Mouse (Mus musculus) cerebellum, postnatal 36 days (tissue): ENCODE measurements at regions not wholly inside any gene's neighbourhood (a gene's known extent, or its start where the extent isn't known, plus 50 kb on each side); places are given as distances from the start of the nearest gene placed in this dataset.

Experiments
- DNase-seq, 2 experiments: peaks; one replicate each; pipeline ENCODE4 v3.0.0; 2021 to 2022; ENCODE audit warnings: mixed read lengths in 2 of 2

- DNase-seq: no peak
Observed at GRCm38 (mm10) chr1:57201274-57201673, 176.1 kb upstream of the 1700066M21Rik start.

- DNase-seq: no peak
Observed at GRCm38 (mm10) chr1:57204331-57204730, 173.1 kb upstream of the 1700066M21Rik start.

- DNase-seq: peak; percentile 60 to 62
Observed at GRCm38 (mm10) chr1:57205198-57205987, 172.0 kb upstream of the 1700066M21Rik start.

- no peak for DNase-seq
Observed at GRCm38 (mm10) chr1:57206496-57206895, 170.9 kb upstream of the 1700066M21Rik start.

GRCm38 (mm10) chr1:57206944-57207343 lies 170.5 kb upstream of the 1700066M21Rik start:
- DNase-seq: no peak

GRCm38 (mm10) chr1:57208415-57208814 lies 169.0 kb upstream of the 1700066M21Rik start:
- DNase-seq: no peak

- no peak for DNase-seq
Observed at GRCm38 (mm10) chr1:57209281-57209680, 168.1 kb upstream of the 1700066M21Rik start.

GRCm38 (mm10) chr1:57211046-57211445 lies 166.4 kb upstream of the 1700066M21Rik start:
- DNase-seq: no peak

- no peak for DNase-seq
Observed at GRCm38 (mm10) chr1:57213428-57213874, 164.0 kb upstream of the 1700066M21Rik start.

GRCm38 (mm10) chr1:57214266-57214665 lies 163.2 kb upstream of the 1700066M21Rik start:
- DNase-seq: no peak

- DNase-seq: no peak
Observed at GRCm38 (mm10) chr1:57217656-57218055, 159.8 kb upstream of the 1700066M21Rik start.

- DNase-seq: no peak
Observed at GRCm38 (mm10) chr1:57218127-57218526, 159.3 kb upstream of the 1700066M21Rik start.

- no peak for DNase-seq
Observed at GRCm38 (mm10) chr1:57218616-57219015, 158.8 kb upstream of the 1700066M21Rik start.

GRCm38 (mm10) chr1:57224425-57225104 lies 152.9 kb upstream of the 1700066M21Rik start:
- peak; percentile 18 to 19 for DNase-seq

GRCm38 (mm10) chr1:57243607-57244408 lies 133.6 kb upstream of the 1700066M21Rik start:
- DNase-seq: no peak

GRCm38 (mm10) chr1:57259626-57260025 lies 117.8 kb upstream of the 1700066M21Rik start:
- DNase-seq: no peak

GRCm38 (mm10) chr1:57265012-57265760 lies 112.2 kb upstream of the 1700066M21Rik start:
- no peak for DNase-seq

- DNase-seq: peak in 1 of 2 experiments; percentile 6
Observed at GRCm38 (mm10) chr1:57266695-57267094, 110.7 kb upstream of the 1700066M21Rik start.

GRCm38 (mm10) chr1:57267851-57268250 lies 109.6 kb upstream of the 1700066M21Rik start:
- no peak for DNase-seq

GRCm38 (mm10) chr1:57269679-57270354 lies 107.6 kb upstream of the 1700066M21Rik start:
- DNase-seq: peak; percentile 33 to 34

GRCm38 (mm10) chr1:57272593-57272992 lies 104.8 kb upstream of the 1700066M21Rik start:
- no peak for DNase-seq

- DNase-seq: no peak
Observed at GRCm38 (mm10) chr1:57281549-57281948, 95.9 kb upstream of the 1700066M21Rik start.
